Mouse (Mus musculus) mesoderm, embryonic 11.5 days (tissue): ENCODE results near the gene Gdf1.

ENCODE experiments used
- DNase-seq: peaks from one replicate; pipeline ENCODE4 v3.0.0-alpha.2; 2012; ENCODE audit warnings: low read depth, low spot score

Gene Gdf1

DNA sequence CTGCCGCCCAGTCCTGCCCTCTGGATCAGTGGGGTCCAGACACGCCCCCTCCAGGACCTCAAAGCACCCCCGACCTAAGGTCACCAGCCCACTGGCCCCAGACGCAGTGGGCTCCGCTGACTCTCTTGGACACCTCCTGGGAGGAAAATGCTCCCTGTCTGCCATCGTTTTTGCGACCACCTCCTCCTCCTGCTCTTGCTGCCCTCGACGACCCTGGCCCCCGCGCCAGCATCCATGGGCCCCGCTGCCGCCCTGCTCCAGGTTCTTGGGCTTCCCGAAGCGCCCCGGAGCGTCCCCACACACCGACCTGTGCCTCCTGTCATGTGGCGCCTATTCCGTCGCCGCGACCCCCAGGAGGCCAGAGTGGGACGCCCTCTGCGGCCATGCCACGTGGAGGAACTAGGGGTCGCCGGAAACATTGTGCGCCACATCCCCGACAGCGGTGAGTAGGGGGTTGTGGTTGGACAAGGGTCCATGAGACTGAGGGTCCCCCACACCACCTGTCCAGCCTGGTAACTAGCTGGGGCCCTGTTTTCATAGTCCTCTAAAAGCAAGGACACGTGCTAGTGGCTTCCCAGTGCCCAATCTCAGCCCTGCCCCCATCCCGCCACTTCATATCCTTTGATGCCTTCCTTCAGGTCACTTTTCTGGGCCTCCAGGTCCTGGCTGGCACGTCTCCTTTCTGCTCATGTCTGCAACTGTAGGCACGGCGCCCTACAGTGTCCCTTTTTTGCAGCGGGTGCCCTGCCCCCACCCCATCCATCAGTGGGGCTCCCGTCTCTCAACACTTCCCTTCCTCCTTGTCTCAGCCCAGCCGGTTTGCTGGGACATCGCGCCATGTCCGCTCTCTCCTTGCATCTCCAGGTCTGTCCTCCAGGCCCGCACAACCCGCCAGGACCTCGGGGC is 471 bp downstream of the Gdf1 start:
- no peak for DNase-seq

DNA sequence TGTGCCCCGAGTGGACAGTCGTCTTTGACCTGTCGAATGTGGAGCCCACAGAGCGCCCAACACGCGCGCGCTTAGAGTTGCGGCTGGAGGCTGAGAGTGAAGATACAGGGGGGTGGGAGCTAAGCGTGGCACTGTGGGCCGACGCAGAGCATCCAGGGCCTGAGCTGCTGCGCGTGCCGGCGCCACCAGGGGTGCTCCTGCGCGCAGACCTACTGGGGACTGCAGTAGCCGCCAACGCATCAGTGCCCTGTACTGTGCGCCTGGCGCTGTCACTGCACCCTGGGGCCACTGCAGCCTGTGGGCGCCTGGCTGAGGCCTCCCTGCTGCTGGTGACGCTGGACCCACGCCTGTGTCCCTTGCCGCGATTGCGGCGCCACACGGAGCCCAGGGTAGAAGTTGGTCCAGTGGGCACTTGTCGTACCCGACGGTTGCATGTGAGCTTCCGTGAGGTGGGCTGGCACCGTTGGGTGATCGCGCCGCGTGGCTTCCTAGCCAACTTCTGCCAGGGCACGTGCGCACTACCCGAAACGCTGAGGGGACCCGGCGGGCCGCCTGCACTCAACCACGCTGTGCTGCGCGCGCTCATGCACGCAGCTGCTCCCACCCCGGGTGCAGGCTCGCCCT is 1.2 kb downstream of the Gdf1 start:
- DNase-seq: peak; percentile 82

DNA sequence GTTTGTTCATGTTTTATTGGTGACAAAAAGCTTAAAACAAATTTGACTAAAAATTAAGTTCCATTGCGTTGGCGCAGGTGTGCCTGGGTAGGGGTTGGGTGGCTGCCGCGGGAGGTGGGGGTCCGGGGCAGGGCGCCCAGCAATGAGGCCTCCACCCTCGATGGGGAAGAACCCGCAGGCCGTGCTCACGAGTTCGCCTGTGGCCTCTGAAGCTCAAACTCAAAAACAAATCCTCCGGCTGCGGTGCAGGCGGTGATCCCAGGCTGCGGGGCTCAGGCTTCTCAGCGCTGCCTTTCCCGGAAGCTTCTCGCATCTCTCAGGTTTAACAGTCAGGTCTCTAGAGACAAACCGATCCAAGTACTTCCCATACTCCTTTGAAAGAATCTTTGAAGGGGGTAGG is 1.9 kb downstream of the Gdf1 start:
- DNase-seq: no peak

DNA sequence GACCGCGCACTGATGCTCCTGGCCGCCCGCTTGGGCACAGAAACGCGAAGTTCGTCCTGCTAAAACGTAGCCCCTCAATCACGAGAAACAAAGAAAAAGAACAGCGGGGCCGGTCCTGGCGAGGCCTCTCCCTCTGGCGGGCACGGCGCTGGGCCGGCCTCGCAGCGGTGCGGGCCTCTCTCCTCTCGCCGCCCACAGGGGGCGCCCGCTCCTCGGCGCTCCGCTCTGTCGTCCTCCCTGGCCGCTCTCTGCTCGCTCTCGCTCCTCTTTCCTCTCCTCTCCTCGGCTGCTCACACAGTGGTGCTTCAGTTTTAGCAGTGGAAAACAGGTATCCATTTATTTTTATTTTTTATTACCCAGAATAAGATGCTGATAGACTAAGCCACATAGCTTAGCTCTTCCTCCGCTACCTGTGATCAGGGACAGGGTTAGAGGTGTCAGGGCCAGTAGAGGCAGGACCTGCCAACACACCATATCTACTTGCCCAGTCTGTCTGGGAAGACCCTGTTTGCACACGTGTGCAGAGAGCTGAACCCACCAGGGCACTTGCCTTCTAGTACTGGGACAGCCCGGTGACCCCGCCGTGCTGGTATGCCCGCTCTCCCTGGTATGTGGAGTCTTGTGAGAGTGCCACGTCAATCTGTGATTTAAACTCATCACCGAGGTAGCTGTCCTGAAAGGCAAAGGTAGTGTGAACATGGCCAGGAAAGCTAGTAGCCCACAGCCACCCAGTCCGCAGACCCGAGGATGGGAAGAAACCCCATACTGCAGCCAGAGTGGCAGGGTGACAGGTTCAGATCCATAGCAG is 2.7 kb downstream of the Gdf1 start:
- DNase-seq: peak; percentile 84

DNA sequence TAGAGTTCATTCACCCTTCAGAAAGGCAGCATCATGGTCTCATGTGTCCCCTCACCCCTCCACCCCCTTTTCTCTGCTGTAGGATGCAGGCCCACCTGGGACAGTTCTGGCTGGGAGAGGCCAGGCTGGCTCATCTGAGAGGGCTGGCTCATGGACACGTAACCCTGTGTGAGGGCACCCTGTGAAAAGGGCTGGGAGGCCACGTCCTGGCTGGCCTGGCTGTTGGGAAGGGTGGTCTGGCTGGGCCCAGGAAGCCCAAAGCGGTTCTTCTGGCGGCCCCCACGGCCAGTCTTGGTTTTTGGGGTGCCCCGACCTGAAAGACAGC is 3.2 kb downstream of the Gdf1 start:
- no peak for DNase-seq

DNA sequence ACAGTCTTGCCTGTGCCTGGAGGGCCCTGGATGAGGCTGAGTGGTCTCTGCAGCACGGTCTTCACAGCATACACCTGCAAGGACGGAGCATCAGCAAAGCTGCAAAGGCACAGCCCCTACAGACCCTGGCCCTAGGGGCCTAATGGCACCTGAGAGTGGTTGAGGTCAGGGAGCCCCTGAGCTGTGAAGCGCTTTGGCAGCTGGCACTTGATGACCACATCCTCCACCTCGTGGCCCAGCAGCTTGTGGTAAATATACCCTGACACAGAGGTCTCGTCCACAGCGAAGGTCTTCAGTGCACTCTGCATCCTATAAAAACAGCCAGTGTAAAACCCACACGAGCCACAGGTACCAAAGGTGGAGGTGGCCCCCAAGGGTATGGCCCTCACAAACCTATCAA is 9.3 kb downstream of the Gdf1 start:
- DNase-seq: no peak

DNA sequence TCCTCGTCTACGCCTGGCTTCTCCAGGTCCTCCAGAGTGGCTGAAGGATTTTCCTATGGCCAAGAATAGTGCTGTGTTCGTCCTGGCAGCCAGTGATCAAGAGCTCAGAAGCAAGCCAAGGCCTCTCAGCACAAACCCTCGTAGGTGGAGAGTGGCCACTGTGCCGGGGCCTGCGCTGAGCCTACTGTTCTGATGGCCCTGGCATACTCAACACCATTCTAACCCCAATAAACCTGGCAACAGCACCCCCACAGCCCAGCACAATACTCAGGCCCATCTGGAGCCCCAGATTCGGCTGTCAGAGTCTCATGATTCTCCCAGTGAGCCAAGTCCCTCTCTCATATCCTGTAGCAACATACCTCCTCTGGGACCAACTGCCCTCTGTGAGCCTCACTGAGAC is 11.0 kb downstream of the Gdf1 start:
- no peak for DNase-seq

DNA sequence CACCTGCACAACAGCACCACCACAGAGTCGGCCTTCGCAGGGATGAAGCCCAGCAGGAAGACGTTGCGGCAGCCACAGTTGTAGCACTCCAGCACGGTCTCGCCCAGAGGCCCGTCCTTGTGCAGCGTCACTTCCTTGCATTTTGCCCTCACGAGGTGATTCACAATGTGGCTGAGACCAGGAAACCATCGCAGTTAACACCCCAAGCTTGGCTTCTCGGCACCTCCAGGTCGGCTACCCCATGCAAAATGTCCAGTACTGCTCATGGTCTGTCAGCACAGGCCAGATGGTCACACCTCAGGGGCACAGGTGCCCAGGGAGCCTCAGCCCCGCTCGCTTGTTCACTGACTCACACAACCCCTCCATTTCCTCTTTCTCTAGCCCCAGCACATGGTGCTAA is 12.4 kb downstream of the Gdf1 start:
- DNase-seq: no peak

DNA sequence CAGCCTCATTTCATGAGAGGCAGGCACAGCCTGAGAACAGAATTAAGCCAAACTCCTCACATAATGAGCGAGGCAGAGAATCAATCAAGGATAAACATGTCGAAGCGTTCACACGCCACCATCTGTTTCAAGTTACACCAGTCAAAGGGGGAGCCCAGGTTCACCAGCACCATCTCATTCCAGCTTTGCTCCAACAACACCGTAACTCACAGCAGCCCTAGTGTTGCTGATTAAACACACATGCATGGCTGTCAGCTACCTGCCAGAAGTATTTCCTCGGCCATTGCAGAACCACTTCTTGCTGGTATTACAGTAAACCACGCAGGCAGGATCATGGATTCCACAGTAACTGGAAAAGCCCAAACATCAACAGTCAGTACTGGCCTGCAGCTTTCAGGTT is 13.5 kb downstream of the Gdf1 start:
- peak; percentile 30 for DNase-seq

DNA sequence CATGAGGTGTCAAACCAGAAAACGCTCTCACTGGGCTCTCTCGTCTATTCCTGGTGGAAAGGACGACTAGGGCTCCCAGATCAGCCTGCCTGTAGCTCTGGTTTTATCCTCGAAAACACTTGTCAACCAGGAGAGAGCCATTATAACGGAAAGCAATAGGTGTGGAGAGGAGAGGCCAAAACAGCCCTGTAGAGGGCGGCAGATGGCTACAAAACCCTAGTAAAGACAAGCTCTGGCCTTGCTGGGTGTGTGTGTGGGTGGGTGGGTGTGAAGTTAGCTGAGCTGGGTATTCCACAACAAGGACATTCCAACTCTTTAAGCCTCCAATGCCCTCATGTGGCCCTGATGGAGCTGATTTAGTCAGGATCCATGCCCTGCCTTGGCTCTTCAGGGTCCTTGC is 14.1 kb downstream of the Gdf1 start:
- peak; percentile 50 for DNase-seq

DNA sequence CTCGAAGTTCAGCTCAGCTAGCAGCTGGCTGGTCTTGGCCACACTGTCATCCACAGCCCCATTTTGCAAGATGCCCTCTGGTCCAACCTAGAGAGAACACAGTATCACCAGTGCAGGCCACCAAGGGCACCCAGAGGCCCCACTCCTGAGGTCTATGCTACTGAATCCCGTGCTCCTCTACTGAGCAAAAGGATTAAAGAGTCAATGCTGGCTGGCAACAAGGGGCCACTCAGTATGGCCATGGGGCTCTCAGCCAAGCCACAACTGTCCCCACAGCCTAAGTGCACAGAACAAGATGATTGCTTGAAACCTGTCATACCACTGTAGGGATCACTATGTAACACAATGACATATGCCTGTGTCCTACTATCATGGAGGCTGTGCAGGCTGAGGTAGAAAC is 14.7 kb downstream of the Gdf1 start:
- DNase-seq: no peak

DNA sequence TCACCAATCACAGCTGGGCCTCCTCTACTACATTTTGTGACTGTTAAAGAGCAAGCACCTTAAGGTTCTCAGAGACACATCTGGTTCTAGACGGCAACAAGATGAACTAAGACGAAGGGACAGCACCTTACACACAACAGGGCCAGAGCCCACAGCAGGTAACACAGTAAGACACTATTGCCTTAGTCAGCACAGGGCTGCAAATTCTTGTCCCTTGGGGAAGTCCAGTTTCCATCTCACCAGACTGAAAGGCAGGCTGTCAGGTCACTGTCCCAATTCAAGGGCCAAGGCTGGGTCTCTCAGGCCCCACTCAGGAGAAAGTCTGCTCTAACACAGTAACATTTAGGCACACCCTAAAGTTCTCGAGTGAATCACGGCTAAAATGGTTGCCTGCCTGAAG is 17.8 kb downstream of the Gdf1 start:
- DNase-seq: no peak

DNA sequence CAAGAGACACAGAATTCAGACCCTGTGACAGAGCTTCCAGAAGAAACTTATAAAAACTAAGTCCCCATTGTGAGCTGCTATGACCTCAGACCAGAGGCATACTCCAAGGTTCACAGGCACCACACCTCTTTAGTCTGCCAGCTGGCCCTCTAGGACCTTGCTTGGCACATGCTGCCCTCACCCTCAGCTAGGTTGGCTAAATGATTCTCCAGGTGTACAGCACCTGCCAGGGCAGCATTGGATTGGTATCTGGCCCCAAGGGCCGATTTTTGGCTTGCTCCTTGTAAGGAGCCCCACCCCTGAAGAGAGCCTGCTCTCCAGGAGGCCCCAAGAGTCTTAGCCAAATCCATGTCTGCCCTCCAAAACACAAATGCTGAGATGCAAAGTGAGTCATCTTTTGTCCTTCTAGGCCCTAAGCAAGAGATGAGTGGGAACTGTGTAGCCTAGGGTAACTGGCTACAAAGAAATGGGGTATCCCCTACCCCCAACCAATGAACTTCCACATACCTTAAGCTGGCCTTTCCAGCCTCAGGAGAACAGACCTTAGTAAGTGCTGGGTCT is 18.3 kb downstream of the Gdf1 start:
- DNase-seq: no peak

DNA sequence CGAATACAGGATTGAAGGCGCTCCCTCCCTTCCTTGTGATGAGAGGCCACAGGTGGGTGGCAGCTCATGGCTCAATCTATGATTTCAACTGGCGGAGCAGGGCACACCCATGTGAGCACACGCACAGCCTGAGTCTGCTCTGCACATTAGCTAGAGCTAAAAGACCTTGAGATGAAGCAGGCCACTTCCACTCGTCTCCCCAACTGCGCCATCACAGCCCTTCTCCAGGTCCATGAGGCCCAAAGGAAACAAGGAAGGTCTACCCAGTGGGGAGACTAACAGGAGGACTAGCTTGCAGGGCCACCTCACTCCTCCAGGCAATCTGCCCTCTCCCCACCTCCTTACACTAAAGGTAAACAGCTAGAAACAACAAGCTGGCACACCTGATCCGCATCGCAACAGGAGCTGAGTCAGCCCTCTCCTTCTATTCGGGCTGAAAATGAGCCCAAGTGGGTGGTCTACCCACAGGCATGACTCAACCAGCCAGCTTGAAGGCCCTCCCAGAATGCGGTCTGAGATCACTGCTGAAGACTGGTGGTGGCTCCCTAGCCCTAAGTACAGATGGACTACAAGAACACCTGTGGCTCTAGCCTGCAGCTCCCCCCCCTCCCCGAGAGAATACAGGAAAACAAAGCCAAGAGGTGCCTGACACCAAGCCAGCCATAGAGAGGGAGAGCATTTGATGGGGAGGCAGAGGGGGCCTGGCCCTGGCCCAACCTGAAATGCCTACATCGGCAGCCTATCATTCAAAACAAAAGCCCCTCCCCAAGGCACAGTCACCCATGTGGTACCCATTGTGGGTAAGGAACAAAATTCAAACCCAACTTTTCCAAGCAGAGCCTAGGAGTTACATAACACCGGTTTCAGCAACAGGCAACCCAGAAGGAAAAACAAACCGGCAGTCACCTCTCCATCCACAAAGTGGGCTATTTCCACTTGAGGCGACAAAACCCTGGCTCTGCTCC is 21.7 kb downstream of the Gdf1 start:
- no peak for DNase-seq

DNA sequence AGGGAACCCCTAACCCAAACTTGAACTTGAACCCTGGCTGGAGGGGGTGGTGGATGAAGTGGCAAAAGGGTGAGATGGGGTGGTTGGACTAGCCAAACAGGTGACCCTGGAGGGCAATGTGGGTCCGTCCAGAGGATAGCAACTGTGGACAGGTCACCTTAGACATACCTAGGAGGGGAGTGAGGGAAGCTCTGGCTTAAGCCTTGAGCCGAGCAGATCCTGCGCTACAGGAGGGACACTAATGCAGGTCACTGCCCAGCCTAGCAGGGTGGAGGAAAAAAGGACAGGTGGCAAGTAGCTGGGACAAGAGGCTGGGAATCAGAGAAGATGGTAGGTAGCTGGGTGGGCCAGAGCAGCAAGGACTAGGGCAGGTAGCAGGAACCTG is 22.4 kb downstream of the Gdf1 start:
- no peak for DNase-seq

DNA sequence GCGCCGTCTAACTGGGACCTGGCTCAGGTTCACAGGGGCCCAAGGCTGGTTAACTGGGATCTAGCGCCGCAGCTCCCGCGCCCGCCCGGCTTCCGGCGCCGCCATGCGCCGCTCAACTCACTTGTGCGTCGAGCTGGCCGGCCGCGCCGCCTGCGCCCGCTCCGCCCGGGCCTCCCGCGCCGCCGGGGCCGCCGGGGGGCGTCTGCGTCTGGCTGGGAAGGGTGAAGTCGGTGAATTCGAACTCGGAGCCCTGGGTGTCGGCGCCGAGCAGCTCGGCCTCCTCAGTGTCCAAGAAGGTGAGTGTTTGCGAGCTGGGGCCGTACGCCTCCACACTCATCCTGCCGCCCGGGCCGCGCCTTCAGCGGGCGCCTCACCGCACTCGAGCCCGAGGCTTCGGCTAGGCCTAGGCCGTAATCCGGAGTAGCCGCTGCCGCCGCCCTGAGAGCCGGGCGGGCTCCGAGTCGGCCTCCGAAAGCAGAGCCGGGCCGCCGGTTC is 23.1 kb downstream of the Gdf1 start:
- DNase-seq: no peak

DNA sequence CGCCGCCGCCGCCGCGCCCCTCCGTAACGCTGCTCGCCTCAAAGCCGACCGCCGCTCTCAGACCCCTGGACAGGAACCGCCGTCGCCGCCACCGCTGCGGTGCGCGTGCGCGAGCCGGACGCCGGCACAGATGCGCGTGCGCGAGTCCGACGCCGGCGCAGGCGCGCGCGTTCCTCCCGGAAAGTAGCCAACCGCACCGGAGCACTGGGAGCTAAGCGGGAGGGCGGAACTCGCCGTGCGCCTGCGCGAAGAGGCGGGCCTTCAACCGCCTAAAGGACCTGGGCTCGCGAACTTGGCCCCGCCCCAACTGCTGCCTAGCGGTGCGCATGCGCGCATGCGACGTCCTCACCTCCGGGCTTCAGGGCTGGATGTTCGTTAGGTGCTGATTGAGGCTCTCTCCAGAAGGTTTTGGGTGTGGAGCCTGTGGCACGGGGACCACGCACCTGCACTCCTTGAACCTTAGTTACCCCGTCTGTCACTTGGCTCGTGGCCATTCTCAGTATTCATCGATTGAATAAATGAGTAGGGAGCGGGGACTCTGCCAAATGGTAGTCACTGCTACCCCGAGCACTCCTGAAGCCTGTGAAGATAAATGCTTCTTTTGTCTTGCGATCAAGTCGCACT is 23.7 kb downstream of the Gdf1 start, which contains the start of gene Upf1:
Upf1 (minus strand) TSS at position 85 of the 624 bp plus-strand sequence.
- DNase-seq: peak; percentile 100

DNA sequence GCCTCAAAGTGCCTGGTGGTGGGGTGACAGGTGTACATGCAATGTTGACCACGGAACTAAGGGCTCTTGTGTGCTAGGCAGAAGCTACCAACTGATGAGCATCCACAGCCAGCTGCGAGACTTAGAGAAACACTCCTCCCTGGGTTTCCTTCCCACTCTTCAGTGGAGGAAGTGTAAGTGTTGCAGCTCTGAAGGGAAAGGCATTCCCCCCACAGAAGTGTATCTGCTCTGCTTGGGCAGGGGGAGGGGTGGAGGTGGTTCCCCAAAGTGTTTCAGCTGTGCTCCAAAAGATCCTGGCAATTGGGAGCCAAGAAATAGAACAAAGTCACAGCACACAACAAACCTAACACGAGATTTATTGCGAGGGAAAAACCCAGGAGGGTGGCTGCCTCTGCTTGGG is 24.4 kb downstream of the Gdf1 start:
- DNase-seq: no peak

DNA sequence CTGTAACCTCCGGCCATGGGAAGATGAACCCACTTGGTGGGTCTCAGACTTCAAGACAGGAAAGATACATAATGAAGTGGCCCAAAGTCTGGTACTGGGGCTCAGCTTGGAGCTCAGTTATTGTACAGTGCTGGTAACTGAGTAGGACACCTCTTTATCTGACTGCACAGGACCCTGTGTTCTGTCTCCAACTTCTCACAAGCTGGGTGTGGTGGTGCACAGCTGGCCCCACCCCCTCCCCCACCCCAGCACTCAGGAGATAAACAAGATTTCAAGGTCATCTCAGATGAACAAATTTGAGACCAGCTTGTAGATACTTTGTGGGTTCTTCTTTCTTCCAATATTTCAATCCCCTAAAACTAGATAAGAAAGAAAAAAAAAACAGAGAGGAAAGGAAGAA is 26.5 kb downstream of the Gdf1 start:
- no peak for DNase-seq

DNA sequence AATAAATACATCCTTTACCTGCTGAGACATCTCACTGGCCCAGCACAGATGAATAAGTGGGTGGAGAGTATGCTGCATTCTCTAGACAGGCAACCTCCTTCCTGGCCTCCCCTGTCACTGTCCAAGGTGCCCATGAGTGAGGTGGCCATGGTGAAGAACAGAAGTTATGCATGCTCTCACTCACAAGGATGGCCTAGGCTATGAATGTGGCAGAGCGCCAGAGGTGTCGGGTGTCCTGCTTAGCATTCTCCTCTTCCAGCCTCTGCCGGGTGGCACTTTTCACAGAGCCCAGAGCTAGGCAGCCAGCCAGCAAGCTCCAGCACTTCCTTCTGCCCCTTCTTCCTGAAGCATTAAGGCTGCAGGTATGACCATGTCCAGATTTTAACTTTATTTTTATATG is 29.8 kb downstream of the Gdf1 start:
- DNase-seq: no peak
